Mouse (Mus musculus): ENCODE results near the gene Celf2.

Celf2 gene

GRCm38 (mm10) chr2:6543650-6544049 lies 965.7 kb downstream of the Celf2 start:
- no peak for DNase-seq (ENCODE audit: low spot score)

- no peak for DNase-seq (ENCODE audit: low spot score)
Observed at GRCm38 (mm10) chr2:6542556-6543180, 966.7 kb downstream of the Celf2 start.

- no peak for DNase-seq (ENCODE audit: low spot score)
Observed at GRCm38 (mm10) chr2:6540825-6541224, 968.5 kb downstream of the Celf2 start.

- no peak for DNase-seq (ENCODE audit: low spot score)
Observed at GRCm38 (mm10) chr2:6540092-6540491, 969.3 kb downstream of the Celf2 start.

- no peak for DNase-seq (ENCODE audit: low spot score)
Observed at GRCm38 (mm10) chr2:6538500-6538899, 970.9 kb downstream of the Celf2 start.

GRCm38 (mm10) chr2:6538031-6538430 lies 971.3 kb downstream of the Celf2 start:
- no peak for DNase-seq (ENCODE audit: low spot score)

- no peak for DNase-seq (ENCODE audit: low spot score)
Observed at GRCm38 (mm10) chr2:6537326-6537725, 972.0 kb downstream of the Celf2 start.

- DNase-seq (ENCODE audit: low spot score): no peak
Observed at GRCm38 (mm10) chr2:6536372-6536771, 973.0 kb downstream of the Celf2 start.

- DNase-seq (ENCODE audit: low spot score): no peak
Observed at GRCm38 (mm10) chr2:6532341-6532740, 977.0 kb downstream of the Celf2 start.

GRCm38 (mm10) chr2:6528076-6528475 lies 981.3 kb downstream of the Celf2 start:
- no peak for DNase-seq (ENCODE audit: low spot score)

- no peak for DNase-seq (ENCODE audit: low spot score)
Observed at GRCm38 (mm10) chr2:6526825-6527224, 982.5 kb downstream of the Celf2 start.

GRCm38 (mm10) chr2:6526311-6526710 lies 983.1 kb downstream of the Celf2 start:
- no peak for DNase-seq (ENCODE audit: low spot score)

- no peak for DNase-seq (ENCODE audit: low spot score)
Observed at GRCm38 (mm10) chr2:6523924-6524300, 985.5 kb downstream of the Celf2 start.

- DNase-seq (ENCODE audit: low spot score): no peak
Observed at GRCm38 (mm10) chr2:6523261-6523923, 986.0 kb downstream of the Celf2 start.

- no peak for DNase-seq (ENCODE audit: low spot score)
Observed at GRCm38 (mm10) chr2:6522411-6522810, 987.0 kb downstream of the Celf2 start.

- DNase-seq (ENCODE audit: low spot score): no peak
Observed at GRCm38 (mm10) chr2:6513176-6513575, 996.2 kb downstream of the Celf2 start.

- DNase-seq (ENCODE audit: low spot score): no peak
Observed at GRCm38 (mm10) chr2:6507071-6507470, 1002.3 kb downstream of the Celf2 start.

GRCm38 (mm10) chr2:6505979-6506811 lies 1003.2 kb downstream of the Celf2 start:
- DNase-seq (ENCODE audit: low spot score): no peak

GRCm38 (mm10) chr2:6505531-6505930 lies 1003.8 kb downstream of the Celf2 start:
- DNase-seq (ENCODE audit: low spot score): no peak

GRCm38 (mm10) chr2:6498101-6498500 lies 1011.3 kb downstream of the Celf2 start:
- DNase-seq (ENCODE audit: low spot score): no peak

GRCm38 (mm10) chr2:6497636-6498035 lies 1011.7 kb downstream of the Celf2 start:
- DNase-seq (ENCODE audit: low spot score): no peak

GRCm38 (mm10) chr2:6493886-6494285 lies 1015.5 kb downstream of the Celf2 start:
- DNase-seq (ENCODE audit: low spot score): no peak

- DNase-seq (ENCODE audit: low spot score): no peak
Observed at GRCm38 (mm10) chr2:6490870-6491269, 1018.5 kb downstream of the Celf2 start.
